ENCODE assay signal across 8 mouse cellular contexts in the genomic region with DNA sequence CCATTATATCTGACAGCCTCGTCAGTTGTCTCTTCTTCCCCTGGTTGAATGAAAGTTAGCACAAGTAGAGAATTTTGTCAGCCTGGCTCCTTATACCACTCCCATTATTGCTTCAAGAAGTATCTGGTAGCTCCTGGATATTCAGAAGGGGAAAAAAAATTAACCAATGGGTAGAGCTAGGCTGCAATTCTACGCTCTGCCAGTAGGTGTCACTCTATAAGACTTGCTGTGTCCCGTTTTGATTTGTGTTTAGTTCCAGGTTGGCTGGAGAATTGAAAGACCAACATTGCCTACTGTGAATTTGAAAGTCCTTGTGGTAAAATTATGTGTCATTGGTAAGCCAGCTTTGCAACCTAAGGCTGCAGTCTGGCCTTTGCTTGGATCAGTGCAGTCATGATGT.
DNase-seq lines count a peak whose midpoint lies in the region; ATAC-seq and TF ChIP-seq lines count a peak whose summit lies in the region.
"Had no signal": no experiment of that assay in that cellular context is flagged by ENCODE, and none has a peak within 500 bp of the region (broad histone marks: within the 10 kb centered on the region; RNA-seq: fewer than 3 reads in every experiment).

No protein-coding gene starts in this region.

- ATAC-seq in intestine, postnatal 0 days: no peak
- no peak for ATAC-seq in intestine, embryonic 16.5 days
- no peak for ATAC-seq in lung, postnatal 0 days

- TF ChIP-seq EP300 in lung, postnatal 0 days (IDR thresholded peaks at IDR 0.05): no peak

- no peaks in the 10 kb centered on the region for H3K9me3 ChIP-seq in intestine, postnatal 0 days (ENCODE audit: control insufficient read depth)
- H3K9me3 ChIP-seq in intestine, embryonic 16.5 days (ENCODE audit: control insufficient read depth, low read length): no peaks in the 10 kb centered on the region
- H3K9me3 ChIP-seq in lung, postnatal 0 days (ENCODE audit: low read length): no peaks in the 10 kb centered on the region
- H3K9me3 ChIP-seq: liver, embryonic 13.5 days had no signal

- peak; percentile 71 for DNase-seq in ES-CJ7 (ENCODE audit: low read depth, low spot score)
- DNase-seq in c-Kit-negative CD71-positive TER-119-positive erythroid progenitor cells, embryonic 14.5 days (ENCODE audit: low read depth, low spot score): peak; percentile 15
- peak; percentile 11 for DNase-seq in lung, postnatal 0 days (ENCODE audit: low spot score)
- no peak for DNase-seq in layer of hippocampus, postnatal 10 days (ENCODE audit: low spot score in 2 of 2)
- DNase-seq in spleen, postnatal 14 days (ENCODE audit: low spot score in 2 of 2): no peak
- DNase-seq: liver, embryonic 13.5 days had no signal

- WGBS in intestine, postnatal 0 days: 49% methylated on average over 3 of the region's 3 CpGs
- 48% methylated on average over 3 of the region's 3 CpGs for WGBS in intestine, embryonic 16.5 days
- 45% methylated on average over 3 of the region's 3 CpGs for WGBS in lung, postnatal 0 days

- no peak overlapping the region for H3K27ac ChIP-seq in intestine, postnatal 0 days (ENCODE audit: low read depth, low read length)
- H3K27ac ChIP-seq in intestine, embryonic 16.5 days (ENCODE audit: low read length): no peak overlapping the region
- H3K27ac ChIP-seq in lung, postnatal 0 days (ENCODE audit: low read length): no peak overlapping the region
- H3K27ac ChIP-seq: liver, embryonic 13.5 days had no signal

- H3K27me3 ChIP-seq in intestine, postnatal 0 days (replicated peaks; ENCODE audit: control insufficient read depth, insufficient read depth, low read length): no peaks in the 10 kb centered on the region
- no peaks in the 10 kb centered on the region for H3K27me3 ChIP-seq in intestine, embryonic 16.5 days (replicated peaks; ENCODE audit: control insufficient read depth, insufficient read depth, low read length)
- no peaks in the 10 kb centered on the region for H3K27me3 ChIP-seq in lung, postnatal 0 days (replicated peaks; ENCODE audit: insufficient read depth, low read length)
- H3K27me3 ChIP-seq: liver, embryonic 13.5 days had no signal

- H3K4me2 ChIP-seq in intestine, postnatal 0 days (replicated peaks; ENCODE audit: low read depth): no peak overlapping the region
- no peak overlapping the region for H3K4me2 ChIP-seq in intestine, embryonic 16.5 days (ENCODE audit: low read depth, low read length)
- H3K4me2 ChIP-seq in lung, postnatal 0 days (replicated peaks; ENCODE audit: low read depth, low read length): no peak overlapping the region
- H3K4me2 ChIP-seq: liver, embryonic 13.5 days had no signal

- no peaks in the 10 kb centered on the region for H3K36me3 ChIP-seq in intestine, postnatal 0 days (ENCODE audit: control insufficient read depth, insufficient read depth)
- H3K36me3 ChIP-seq in intestine, embryonic 16.5 days (ENCODE audit: control insufficient read depth, insufficient read depth, low read length): no peaks in the 10 kb centered on the region
- H3K36me3 ChIP-seq in lung, postnatal 0 days (ENCODE audit: insufficient read depth, low read length): no peaks in the 10 kb centered on the region
- H3K36me3 ChIP-seq: liver, embryonic 13.5 days had no signal

- no peak overlapping the region for H3K9ac ChIP-seq in intestine, postnatal 0 days (ENCODE audit: low read depth, low read length)
- no peak overlapping the region for H3K9ac ChIP-seq in intestine, embryonic 16.5 days (ENCODE audit: low read depth, low read length)
- H3K9ac ChIP-seq in lung, postnatal 0 days (replicated peaks; ENCODE audit: low read depth): no peak overlapping the region
- H3K9ac ChIP-seq: liver, embryonic 13.5 days had no signal

- TF ChIP-seq CTCF in intestine, postnatal 0 days (IDR thresholded peaks at IDR 0.05; ENCODE audit: low read depth): peak; percentile 75
- peak; percentile 80 for TF ChIP-seq CTCF in lung, postnatal 0 days (IDR thresholded peaks at IDR 0.05)

- H3K4me1 ChIP-seq in intestine, postnatal 0 days (replicated peaks; ENCODE audit: control insufficient read depth, insufficient read depth, low read length): no peaks in the 10 kb centered on the region
- H3K4me1 ChIP-seq in intestine, embryonic 16.5 days (ENCODE audit: control insufficient read depth, insufficient read depth, low read length): no peaks in the 10 kb centered on the region
- H3K4me1 ChIP-seq in lung, postnatal 0 days (ENCODE audit: insufficient read depth, low read depth, low read length): no peaks in the 10 kb centered on the region
- H3K4me1 ChIP-seq: liver, embryonic 13.5 days had no signal

- no peak overlapping the region for H3K4me3 ChIP-seq in intestine, postnatal 0 days (ENCODE audit: low read depth, low read length)
- no peak overlapping the region for H3K4me3 ChIP-seq in intestine, embryonic 16.5 days (ENCODE audit: low read length)
- H3K4me3 ChIP-seq in lung, postnatal 0 days (ENCODE audit: low read depth, low read length): no peak overlapping the region
- H3K4me3 ChIP-seq: liver, embryonic 13.5 days had no signal

Comparison
In these comparisons a context has a peak if more than half of its experiments do, and no peak if none do; other contexts are left out.
1. DNase-seq: peak in ES-CJ7 (single experiment), c-Kit-negative CD71-positive TER-119-positive erythroid progenitor cells, embryonic 14.5 days (single experiment) and lung, postnatal 0 days (single experiment); none in layer of hippocampus, postnatal 10 days (0 of 2) and spleen, postnatal 14 days (0 of 2).